Mouse (Mus musculus) urinary bladder, postnatal 10 days (tissue): ENCODE data around the gene Cenpo.

Experiments used
- DNase-seq: peaks from one replicate; pipeline ENCODE4 v3.0.0; 2022; ENCODE audit warnings: low spot score

Gene Cenpo

GRCm38 (mm10) chr12:4198702-4199101 is 35.4 kb downstream of the Cenpo start:
- DNase-seq = no peak

DNA sequence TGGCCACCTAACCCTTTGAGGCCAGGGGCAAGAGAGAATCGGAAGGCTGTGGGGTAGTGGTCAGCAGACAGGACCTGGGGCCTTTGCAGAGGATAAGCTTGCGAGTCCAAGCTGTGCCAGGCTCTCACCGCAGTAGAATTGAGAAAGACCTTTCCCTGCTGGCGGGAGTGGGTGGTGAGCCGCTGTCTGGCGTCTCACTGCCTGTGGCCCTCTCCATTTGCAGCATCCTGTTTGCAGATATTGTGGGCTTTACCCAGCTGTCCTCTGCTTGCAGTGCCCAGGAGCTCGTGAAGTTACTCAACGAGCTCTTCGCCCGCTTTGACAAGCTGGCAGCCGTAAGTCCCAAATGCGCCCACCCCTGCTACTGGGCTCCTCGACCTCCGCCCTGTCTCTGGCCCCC is 39.5 kb downstream of the Cenpo start:
- no peak for DNase-seq

- DNase-seq = no peak
These were observed 40.9 kb downstream of the Cenpo start for GRCm38 (mm10) chr12:4193025-4193740.

GRCm38 (mm10) chr12:4192514-4192913 is 41.6 kb downstream of the Cenpo start:
- no peak for DNase-seq

GRCm38 (mm10) chr12:4189060-4189447 is 45.0 kb downstream of the Cenpo start:
- no peak for DNase-seq

DNA sequence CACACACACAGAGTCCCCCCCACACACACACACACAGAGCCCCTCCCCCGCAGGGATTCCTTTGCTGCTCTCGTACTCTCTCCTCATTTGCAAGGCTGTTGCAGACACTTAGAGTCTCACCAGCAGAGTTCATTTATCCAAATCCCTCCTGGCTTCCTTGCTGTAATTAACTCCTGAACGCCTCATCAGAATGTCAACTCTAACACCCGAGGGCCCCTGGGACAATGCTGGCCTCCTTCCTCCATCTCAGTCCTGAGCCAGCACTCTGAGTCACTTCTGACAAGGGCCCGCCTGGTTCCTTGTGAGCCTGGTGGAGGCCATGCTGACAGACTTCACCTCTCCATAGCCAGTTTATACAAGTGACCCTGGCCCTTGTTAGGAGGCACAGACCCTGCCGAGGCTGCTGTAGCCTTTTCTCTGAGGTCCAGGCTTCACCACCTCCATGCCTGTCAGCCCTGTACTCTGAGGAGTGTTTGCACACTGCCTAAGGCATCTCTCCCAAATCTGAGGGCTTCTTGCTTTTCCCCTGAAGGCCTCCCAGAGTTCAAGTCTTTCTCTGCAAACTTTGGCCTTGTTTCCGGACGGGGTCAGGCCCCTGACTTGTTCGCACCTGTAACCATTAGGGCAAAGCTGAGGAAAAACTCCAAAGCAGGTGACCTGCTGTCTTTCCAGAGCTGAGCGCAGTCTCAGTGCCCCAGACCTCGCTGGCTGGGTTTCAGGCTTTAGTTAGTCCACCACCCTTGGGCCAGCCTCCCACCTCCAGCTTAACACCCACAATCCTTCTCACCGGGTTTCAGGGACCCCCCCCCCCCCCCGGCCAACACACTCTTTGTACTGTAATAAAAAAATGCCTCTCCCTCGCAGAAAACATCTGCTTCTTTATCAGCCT is 45.7 kb downstream of the Cenpo start:
- no peak for DNase-seq

DNA sequence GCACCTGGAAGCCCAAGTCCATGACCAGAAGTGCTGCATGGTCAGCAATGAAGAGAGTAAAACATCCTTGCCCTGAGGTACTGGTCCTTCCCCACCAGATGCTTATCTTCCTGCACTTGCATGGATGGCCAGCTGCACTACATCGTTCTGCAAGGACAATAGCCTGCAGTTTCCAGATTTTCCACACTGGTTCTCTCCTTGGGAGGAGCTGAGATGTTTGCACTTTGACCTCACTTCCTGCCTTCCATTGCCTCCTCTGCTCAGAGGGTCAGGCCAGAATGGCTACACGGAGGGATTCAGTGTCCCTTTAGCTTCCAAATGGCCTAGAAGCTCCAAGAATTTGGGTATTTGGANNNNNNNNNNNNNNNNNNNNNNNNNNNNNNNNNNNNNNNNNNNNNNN is 49.4 kb downstream of the Cenpo start:
- DNase-seq = no peak

GRCm38 (mm10) chr12:4180507-4180906 is 53.6 kb downstream of the Cenpo start:
- DNase-seq = no peak

DNA sequence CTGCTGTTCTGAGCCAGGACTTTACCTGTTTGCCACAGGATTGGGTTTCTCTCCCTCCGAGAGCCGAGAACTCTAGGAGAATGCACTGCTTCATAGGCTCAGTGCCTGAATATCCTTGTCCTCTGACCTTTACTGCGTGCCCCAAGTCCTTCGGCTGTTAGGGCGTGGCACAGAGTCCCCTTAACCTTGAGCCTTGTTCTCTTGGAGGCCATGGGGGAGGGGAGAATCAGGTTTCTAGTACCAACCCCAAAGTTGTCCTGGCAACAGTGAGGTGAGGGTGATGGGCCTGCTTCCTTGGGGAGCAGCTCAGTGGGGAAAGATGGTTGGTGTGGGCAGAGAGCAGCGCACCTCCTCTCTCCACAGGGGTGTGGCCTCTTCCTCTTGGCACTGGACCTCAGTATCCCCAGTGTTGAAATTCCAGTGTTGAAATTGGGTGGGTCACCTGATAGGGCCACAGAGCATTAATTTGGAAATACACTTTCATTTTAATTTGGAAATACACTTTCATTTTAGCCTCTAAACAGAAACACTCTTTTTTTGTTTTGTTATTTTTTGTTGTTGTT is 54.3 kb downstream of the Cenpo start:
- no peak for DNase-seq

- DNase-seq = no peak
These were observed 55.3 kb downstream of the Cenpo start for GRCm38 (mm10) chr12:4178839-4179238.

DNA sequence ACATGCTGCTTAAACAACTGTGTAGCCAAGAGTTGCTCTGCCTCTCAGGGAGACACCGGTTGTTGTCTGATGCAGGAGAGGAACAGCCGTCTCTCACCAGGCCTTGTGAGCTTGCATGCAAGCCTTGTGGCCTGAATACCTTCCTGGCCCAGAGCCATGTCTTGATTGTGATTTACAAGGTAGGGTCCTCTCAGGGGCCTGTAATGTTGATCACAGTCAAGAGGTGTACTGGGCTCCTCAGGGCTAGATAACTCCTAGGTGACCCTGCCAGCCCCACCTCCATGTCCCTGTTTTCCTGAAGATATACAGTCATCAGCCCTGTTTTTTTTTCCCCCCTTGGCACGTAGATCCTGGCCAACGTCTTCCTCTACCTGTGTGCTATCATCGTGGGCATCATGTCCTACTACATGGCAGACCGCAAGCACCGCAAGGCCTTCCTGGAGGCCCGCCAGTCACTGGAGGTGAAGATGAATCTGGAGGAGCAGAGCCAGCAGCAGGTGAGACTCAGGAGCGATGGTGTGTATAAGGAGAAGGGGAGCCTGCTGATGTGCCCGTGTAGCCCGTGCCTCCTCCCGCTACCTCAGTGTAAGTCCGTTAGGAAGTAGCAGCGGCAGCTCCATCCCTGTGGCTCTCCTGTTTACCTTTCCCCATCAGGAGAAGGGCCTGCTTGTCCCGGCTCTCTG is 60.8 kb downstream of the Cenpo start:
- DNase-seq = no peak

DNA sequence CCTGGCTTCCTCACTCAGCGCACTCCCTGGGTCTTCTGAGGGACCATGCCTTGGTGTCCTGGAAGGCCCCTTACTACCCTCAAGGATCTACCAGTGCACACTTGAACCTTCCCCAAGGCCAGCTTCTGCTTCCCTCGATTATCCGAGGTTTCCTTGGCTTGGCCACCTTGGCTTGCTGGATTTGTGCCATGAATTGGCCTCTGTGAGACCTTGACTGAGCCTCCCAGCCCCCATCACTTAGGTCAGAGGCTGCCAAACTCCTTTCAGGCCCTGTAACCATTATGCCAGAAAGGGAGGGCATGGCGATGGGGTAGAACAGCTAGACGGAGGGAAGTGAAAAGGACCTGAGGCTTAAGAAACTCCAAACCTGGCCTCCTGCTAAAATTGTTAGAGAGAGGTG is 64.5 kb downstream of the Cenpo start:
- DNase-seq = no peak

DNA sequence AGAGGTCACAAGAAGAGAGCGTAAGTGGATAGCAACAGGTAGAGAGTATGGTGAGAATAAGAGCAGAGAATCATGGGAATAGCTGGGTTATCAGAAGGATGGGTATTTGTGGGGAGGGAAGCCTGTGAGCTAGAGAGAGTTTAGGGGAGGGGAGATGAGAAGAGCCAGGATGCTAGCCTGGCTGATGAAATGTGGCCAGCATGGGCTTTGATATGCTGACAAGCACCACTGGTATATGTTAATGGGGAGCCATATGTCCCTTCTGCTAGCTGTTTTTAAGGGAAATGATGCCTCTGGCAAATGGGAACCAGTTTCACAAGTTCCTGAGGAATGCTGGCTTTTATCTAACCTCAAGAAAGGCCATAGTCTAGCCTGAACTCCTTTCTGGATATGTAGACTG is 65.0 kb downstream of the Cenpo start:
- DNase-seq = no peak

DNA sequence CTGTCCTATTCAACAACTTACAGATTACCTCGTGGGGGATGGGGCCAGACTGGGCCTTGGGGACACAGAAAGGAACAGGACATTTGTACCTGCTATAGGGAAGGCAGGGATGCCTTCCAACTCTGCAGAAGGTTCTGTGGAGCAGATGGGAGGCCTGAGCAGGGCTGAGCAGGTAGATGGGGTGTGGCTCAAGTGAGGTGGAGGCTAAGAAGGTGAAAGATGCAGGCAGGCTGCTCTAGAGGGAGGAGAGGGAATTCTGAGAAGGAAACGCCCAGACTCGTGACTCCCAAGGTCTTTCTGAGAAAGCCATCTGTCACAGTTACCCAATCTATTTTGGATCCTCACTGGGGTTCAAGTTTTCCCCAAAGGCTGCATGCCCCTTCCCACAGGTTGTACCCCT is 67.1 kb downstream of the Cenpo start:
- DNase-seq = no peak

DNA sequence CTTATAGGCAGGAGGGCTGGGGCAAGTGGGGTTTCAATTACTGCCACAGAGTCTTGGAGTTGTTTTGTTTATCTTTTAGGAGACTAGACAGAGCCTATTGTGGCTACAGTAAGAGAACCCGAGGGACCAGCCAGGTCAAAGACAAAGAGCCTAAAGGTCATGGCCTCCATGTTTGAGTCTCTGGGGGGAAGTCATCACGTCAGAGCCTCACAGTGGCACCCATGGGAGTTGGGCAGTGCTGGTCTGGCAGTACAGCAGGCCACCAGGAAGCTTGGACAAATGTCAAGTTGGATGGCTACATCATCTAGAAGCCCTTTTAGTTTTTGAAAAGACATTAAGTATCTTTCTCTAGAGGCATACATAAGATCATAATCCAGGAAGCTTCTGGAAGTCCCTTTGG is 71.2 kb downstream of the Cenpo start:
- no peak for DNase-seq

- no peak for DNase-seq
These were observed 73.8 kb downstream of the Cenpo start for GRCm38 (mm10) chr12:4160322-4160721.

- DNase-seq = no peak
These were observed 75.0 kb downstream of the Cenpo start for GRCm38 (mm10) chr12:4158868-4159632.

DNA sequence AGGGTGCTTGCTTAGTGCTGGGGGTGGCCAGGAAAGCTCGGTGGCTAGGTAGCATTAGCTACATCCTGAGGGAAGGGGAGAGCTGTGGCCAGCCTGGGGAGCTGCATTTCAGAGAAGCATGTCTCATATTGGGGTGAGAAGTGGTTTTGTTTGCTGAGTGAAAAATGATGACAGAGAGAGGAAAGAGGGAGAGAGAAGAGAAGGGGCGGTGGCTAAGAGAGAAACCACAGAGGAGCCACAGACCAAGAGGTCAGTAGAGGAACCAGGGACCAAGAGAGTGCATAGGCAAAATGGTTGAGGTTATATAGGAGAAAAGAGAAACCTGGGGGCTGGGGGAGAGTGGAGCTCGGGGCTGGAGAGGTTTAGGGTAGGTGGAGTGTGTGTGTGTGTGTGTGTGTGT is 75.9 kb downstream of the Cenpo start:
- DNase-seq = no peak

DNA sequence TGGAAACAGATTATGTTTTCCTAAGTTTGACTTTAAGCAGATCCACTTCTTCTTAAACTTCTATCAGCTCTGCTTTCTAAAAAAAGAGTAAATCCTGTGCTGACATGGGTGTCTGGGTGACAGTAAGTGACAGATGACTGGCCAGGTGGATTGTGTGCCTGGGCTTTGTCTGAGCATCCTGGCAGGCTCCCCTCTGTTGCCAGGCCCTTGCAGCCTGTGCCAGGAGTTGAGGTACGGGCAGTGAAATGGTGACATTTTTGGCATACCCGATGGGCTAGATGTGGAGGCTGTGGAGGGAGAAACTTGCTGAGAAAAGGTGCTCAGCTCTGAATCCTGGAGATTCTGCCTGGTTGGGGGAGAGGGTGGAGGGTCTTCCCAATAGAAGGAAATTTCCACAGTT is 76.6 kb downstream of the Cenpo start:
- no peak for DNase-seq

DNA sequence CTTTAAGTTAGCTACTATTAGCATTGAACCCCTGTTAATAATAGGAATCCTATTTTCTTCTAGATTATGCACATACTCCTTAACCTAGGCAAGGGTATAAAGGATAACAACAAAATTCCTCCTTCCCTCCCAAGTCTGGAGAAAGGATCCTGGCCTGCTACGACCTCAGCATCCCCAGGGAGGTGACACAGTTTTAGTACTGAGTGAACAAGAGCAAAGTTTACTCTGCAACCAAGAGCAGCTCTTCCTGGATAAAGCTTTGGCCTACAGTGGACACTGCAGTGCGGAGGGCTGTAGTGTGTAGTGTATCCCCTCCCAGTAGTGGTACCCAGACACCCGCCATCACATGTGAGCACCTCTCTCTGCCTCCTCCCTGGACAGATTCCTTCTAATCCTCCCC is 82.1 kb downstream of the Cenpo start:
- no peak for DNase-seq

- DNase-seq = no peak
These were observed 83.2 kb downstream of the Cenpo start for GRCm38 (mm10) chr12:4150936-4151335.
